Mouse (Mus musculus): ENCODE data around the gene Rnf144a. TPM values are rescaled to one million over a fixed set of nuclear protein-coding genes. Genes with fewer than 3 reads are reported as not detected.

Rnf144a gene
- 5.0 and 5.9 TPM in 2 replicates for polyA plus RNA-seq (2015; fragmentation: Nextera tagmentation; extraction: Ambion mirVana)

DNA sequence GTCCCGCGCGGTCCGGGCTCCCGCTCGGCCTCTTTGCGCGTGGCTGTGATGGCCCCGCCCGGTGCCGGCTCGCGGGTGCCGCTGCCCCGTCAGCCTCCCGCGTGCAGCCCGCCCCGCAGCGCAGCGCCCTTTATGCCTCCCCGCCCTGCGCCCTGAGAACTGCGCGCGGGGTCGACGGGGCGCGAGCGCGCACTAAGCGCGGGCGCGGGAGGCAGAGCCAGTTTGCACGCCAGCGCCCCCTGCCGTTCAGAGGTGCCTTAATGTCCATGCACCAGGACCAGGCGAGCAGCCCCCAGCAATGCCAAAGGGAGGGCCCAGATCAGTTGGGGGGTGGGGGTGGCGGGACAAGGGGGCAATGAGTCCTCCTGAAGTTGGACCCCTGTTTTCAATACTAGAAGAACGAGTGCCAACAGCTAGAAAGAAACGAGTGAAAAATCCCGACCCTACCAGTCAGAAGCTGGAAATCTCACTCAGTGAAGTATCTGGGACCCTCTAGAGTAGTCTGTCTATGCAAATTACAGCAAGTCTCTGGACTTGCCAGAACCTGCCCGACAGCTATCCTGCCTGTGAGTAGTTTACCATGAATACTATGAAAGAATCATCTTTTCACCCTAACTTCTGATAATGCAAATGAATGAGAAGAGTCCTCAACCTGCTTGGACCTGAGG, at the start of gene Rnf144a:
TSS of gene Rnf144a (minus strand) at position 151 of the 668 bp plus-strand sequence.
- H3K4me2 ChIP-seq (replicated peaks; ENCODE audit: low read depth) = peak within 1 kb of the TSS; percentile 87
- H3K4me1 ChIP-seq (replicated peaks; ENCODE audit: control insufficient read depth, insufficient read depth) = 0 out of 2 replicates have a peak, but pooled peaks cover 3% of the 10 kb centered on the region
- H3K9me3 ChIP-seq (ENCODE audit: control insufficient read depth, low read length) = no peaks in the 10 kb centered on the region
- peak within 1 kb of the TSS; percentile 94 for H3K4me3 ChIP-seq (ENCODE audit: low read depth, low read length)
- ATAC-seq (ENCODE audit: low FRiP score, low TSS enrichment) = peak; percentile 86
- peak within 1 kb of the TSS; percentile 79 for H3K9ac ChIP-seq (ENCODE audit: low read length)
- no peaks in the 10 kb centered on the region for H3K27me3 ChIP-seq (ENCODE audit: control insufficient read depth, insufficient read depth, low read length)
- TF ChIP-seq CTCF (IDR thresholded peaks at IDR 0.05; ENCODE audit: low read depth) = peak; percentile 87
- TF ChIP-seq EP300 (optimal IDR thresholded peaks at IDR 0.05) = no peak
- peak within 1 kb of the TSS; percentile 49; the same call in 1 of the 2 replicates for H3K27ac ChIP-seq (replicated peaks)
- DNase-seq (ENCODE audit: low spot score) = peak; percentile 89
- 2% methylated on average over 37 of the region's 45 CpGs for WGBS
- H3K36me3 ChIP-seq (ENCODE audit: control insufficient read depth, insufficient read depth, low read length) = no peaks in the 10 kb centered on the region

GRCm38 (mm10) chr12:26460091-26460490, 45.0 kb upstream of the Rnf144a start:
- H3K9me3 ChIP-seq (ENCODE audit: control insufficient read depth, low read length) = no peaks in the 10 kb centered on the region
- no peak overlapping the region for H3K27ac ChIP-seq (replicated peaks)
- WGBS = 30% methylated on average over 2 of the region's 2 CpGs
- H3K4me1 ChIP-seq (replicated peaks; ENCODE audit: control insufficient read depth, insufficient read depth) = peaks cover 5% of the 10 kb centered on the region
- ATAC-seq (ENCODE audit: low FRiP score, low TSS enrichment) (peak; percentile 24; the same call in 1 of the 2 replicates), DNase-seq (ENCODE audit: low spot score) (no peak)
- no peak overlapping the region for H3K4me3 ChIP-seq (ENCODE audit: low read depth, low read length)
- no peaks in the 10 kb centered on the region for H3K27me3 ChIP-seq (ENCODE audit: control insufficient read depth, insufficient read depth, low read length)
- no peak overlapping the region for H3K9ac ChIP-seq (ENCODE audit: low read length)
- H3K36me3 ChIP-seq (ENCODE audit: control insufficient read depth, insufficient read depth, low read length) = no peaks in the 10 kb centered on the region
- TF ChIP-seq CTCF (IDR thresholded peaks at IDR 0.05; ENCODE audit: low read depth) = no peak
- no peak for TF ChIP-seq EP300 (optimal IDR thresholded peaks at IDR 0.05)
- no peak overlapping the region for H3K4me2 ChIP-seq (replicated peaks; ENCODE audit: low read depth)

- Histone ChIP-seq H3K4me1 (replicated peaks; ENCODE audit: control insufficient read depth, insufficient read depth) (peaks cover 5% of the 10 kb centered on the region), H3K4me2 (replicated peaks; ENCODE audit: low read depth) (peak within 1 kb of the TSS; percentile 46), H3K27me3 (ENCODE audit: control insufficient read depth, insufficient read depth, low read length) (no peaks in the 10 kb centered on the region), H3K36me3 (ENCODE audit: control insufficient read depth, insufficient read depth, low read length) (no peaks in the 10 kb centered on the region), H3K27ac (replicated peaks) (no peak within 1 kb of the TSS), H3K4me3 (ENCODE audit: low read depth, low read length) (peak within 1 kb of the TSS; percentile 13), H3K9ac (ENCODE audit: low read length) (0 out of 2 replicates have a peak within 1 kb of the TSS, but pooled peaks have one; percentile 13), H3K9me3 (ENCODE audit: control insufficient read depth, low read length) (no peaks in the 10 kb centered on the region)
- TF ChIP-seq EP300 (optimal IDR thresholded peaks at IDR 0.05) = no peak
- no peak for TF ChIP-seq CTCF (IDR thresholded peaks at IDR 0.05; ENCODE audit: low read depth)
- peak; percentile 85 for DNase-seq (ENCODE audit: low spot score)
- peak; percentile 94 for ATAC-seq (ENCODE audit: low FRiP score, low TSS enrichment)
- WGBS = 20% methylated on average over 13 of the region's 13 CpGs
Observed at GRCm38 (mm10) chr12:26456028-26456698, 41.1 kb upstream of the Rnf144a start, which contains the start of gene Rsad2. Gene Rsad2, minus strand, starts transcription at chr12:26456452.

DNA sequence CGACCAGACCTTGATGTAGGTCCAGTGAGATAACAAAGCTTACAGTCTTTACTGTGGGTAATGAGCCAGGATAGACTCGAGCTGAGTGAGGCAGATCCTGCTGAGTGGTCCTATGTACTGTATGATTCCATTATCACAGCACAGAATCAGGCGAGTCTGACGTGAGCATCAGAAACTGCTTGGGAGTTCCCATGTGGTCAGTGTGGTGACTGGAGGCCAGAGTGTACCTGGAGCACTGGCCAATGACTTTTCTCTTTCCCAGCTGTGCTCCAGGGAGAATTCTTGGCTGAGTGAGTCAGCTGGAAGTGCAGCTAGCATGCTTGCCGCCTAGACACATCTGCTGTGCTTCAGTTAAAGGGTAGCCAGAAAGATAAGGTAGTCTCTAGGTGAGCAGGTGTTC, 39.6 kb upstream of the Rnf144a start:
- 0 out of 2 replicates have a peak, but pooled peaks have one; percentile 33 for ATAC-seq (ENCODE audit: low FRiP score, low TSS enrichment)
- no peak for DNase-seq (ENCODE audit: low spot score)
- Histone ChIP-seq H3K27me3 (ENCODE audit: control insufficient read depth, insufficient read depth, low read length) (no peaks in the 10 kb centered on the region), H3K4me2 (replicated peaks; ENCODE audit: low read depth) (no peak overlapping the region), H3K27ac (replicated peaks) (no peak overlapping the region), H3K9ac (ENCODE audit: low read length) (no peak overlapping the region), H3K9me3 (ENCODE audit: control insufficient read depth, low read length) (no peaks in the 10 kb centered on the region), H3K4me1 (replicated peaks; ENCODE audit: control insufficient read depth, insufficient read depth) (peaks cover 5% of the 10 kb centered on the region), H3K4me3 (ENCODE audit: low read depth, low read length) (no peak overlapping the region), H3K36me3 (ENCODE audit: control insufficient read depth, insufficient read depth, low read length) (no peaks in the 10 kb centered on the region)
- TF ChIP-seq CTCF (IDR thresholded peaks at IDR 0.05; ENCODE audit: low read depth) = no peak
- TF ChIP-seq EP300 (optimal IDR thresholded peaks at IDR 0.05) = no peak
- WGBS = 33% methylated on average over 5 of the region's 5 CpGs

GRCm38 (mm10) chr12:26452951-26453350, 37.9 kb upstream of the Rnf144a start:
- DNase-seq (ENCODE audit: low spot score) (no peak), ATAC-seq (ENCODE audit: low FRiP score, low TSS enrichment) (no peak)
- H3K27me3 ChIP-seq (ENCODE audit: control insufficient read depth, insufficient read depth, low read length) = no peaks in the 10 kb centered on the region
- no peaks in the 10 kb centered on the region for H3K9me3 ChIP-seq (ENCODE audit: control insufficient read depth, low read length)
- H3K27ac ChIP-seq (replicated peaks) = no peak overlapping the region
- no peak overlapping the region for H3K4me3 ChIP-seq (ENCODE audit: low read depth, low read length)
- TF ChIP-seq EP300 (optimal IDR thresholded peaks at IDR 0.05) = no peak
- TF ChIP-seq CTCF (IDR thresholded peaks at IDR 0.05; ENCODE audit: low read depth) = no peak
- H3K4me1 ChIP-seq (replicated peaks; ENCODE audit: control insufficient read depth, insufficient read depth) = peaks cover 5% of the 10 kb centered on the region
- no peaks in the 10 kb centered on the region for H3K36me3 ChIP-seq (ENCODE audit: control insufficient read depth, insufficient read depth, low read length)
- WGBS = 67% methylated on average over 4 of the region's 4 CpGs
- no peak overlapping the region for H3K4me2 ChIP-seq (replicated peaks; ENCODE audit: low read depth)
- H3K9ac ChIP-seq (ENCODE audit: low read length) = no peak overlapping the region
